Mouse (Mus musculus): ENCODE measurements at regions not wholly inside any gene's neighbourhood (a gene's known extent, or its start where the extent isn't known, plus 50 kb on each side); places are given as distances from the start of the nearest gene placed in this dataset.

- DNase-seq: no peak
Measured at GRCm38 (mm10) chr2:46119871-46120270, 1002.7 kb upstream of the Zeb2 start.

- DNase-seq: no peak
Measured at GRCm38 (mm10) chr2:46106991-46107390, 989.8 kb upstream of the Zeb2 start.

GRCm38 (mm10) chr2:46065034-46065802 lies 948.0 kb upstream of the Zeb2 start:
- DNase-seq: no peak

- no peak for DNase-seq
Measured at GRCm38 (mm10) chr2:46055729-46056128, 938.5 kb upstream of the Zeb2 start.

- no peak for DNase-seq
Measured at GRCm38 (mm10) chr2:46054902-46055301, 937.7 kb upstream of the Zeb2 start.

GRCm38 (mm10) chr2:46021854-46022253 lies 904.7 kb upstream of the Zeb2 start:
- DNase-seq: no peak

GRCm38 (mm10) chr2:46013771-46014269 lies 896.6 kb upstream of the Zeb2 start:
- no peak for DNase-seq

GRCm38 (mm10) chr2:46012716-46013115 lies 895.5 kb upstream of the Zeb2 start:
- DNase-seq: no peak

- no peak for DNase-seq
Measured at GRCm38 (mm10) chr2:45975157-45975556, 858.0 kb upstream of the Zeb2 start.

- no peak for DNase-seq
Measured at GRCm38 (mm10) chr2:45968635-45969034, 851.4 kb upstream of the Zeb2 start.

- DNase-seq: peak; percentile 10 to 54
Measured at GRCm38 (mm10) chr2:45956792-45957330, 839.7 kb upstream of the Zeb2 start.

GRCm38 (mm10) chr2:45948758-45949157 lies 831.6 kb upstream of the Zeb2 start:
- no peak for DNase-seq

GRCm38 (mm10) chr2:45925791-45926480 lies 808.7 kb upstream of the Zeb2 start:
- DNase-seq: no peak

GRCm38 (mm10) chr2:45908871-45909270 lies 791.7 kb upstream of the Zeb2 start:
- DNase-seq: no peak

- no peak for DNase-seq
Measured at GRCm38 (mm10) chr2:45904623-45905235, 787.5 kb upstream of the Zeb2 start.

GRCm38 (mm10) chr2:45904090-45904489 lies 786.9 kb upstream of the Zeb2 start:
- DNase-seq: no peak

- no peak for DNase-seq
Measured at GRCm38 (mm10) chr2:45903350-45903749, 786.2 kb upstream of the Zeb2 start.

GRCm38 (mm10) chr2:45901892-45902291 lies 784.7 kb upstream of the Zeb2 start:
- no peak for DNase-seq

- DNase-seq: no peak
Measured at GRCm38 (mm10) chr2:45884680-45885079, 767.5 kb upstream of the Zeb2 start.

- no peak for DNase-seq
Measured at GRCm38 (mm10) chr2:45878656-45879055, 761.5 kb upstream of the Zeb2 start.

GRCm38 (mm10) chr2:45859901-45860331 lies 742.7 kb upstream of the Zeb2 start:
- peak; percentile 36 to 87 for DNase-seq

- DNase-seq: no peak
Measured at GRCm38 (mm10) chr2:45859445-45859844, 742.2 kb upstream of the Zeb2 start.

GRCm38 (mm10) chr2:45850018-45850605 lies 732.9 kb upstream of the Zeb2 start:
- DNase-seq: no peak
